Mouse (Mus musculus): ENCODE measurements around the gene Gm17651.

DNA sequence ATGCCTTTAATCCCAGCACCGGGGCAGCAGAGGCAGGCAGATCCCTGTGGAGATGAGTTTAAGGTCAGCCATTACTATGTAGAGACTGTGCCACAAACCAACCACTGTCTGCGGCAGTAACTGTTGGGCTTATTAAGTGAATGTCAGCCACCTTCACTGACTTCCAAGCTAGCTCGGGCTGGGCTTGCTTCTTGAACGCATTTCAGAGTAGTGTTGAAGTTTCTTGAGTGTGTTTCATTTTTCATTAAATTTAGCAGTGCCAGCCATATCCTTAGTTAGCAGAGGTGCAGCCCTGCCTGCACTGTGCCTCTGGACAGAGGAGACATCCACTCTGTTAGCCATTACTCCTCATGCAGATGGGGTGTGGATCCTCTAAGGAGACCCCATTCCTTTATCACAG, 43.7 kb downstream of the Gm17651 start:
- TF ChIP-seq CTCF (IDR thresholded peaks at IDR 0.05; ENCODE audit: extremely low read depth, insufficient read depth, low read length) (no peak), POLR2A (IDR thresholded peaks at IDR 0.05; ENCODE audit: extremely low read depth, insufficient read depth, low read length) (no peak)

All from cortical plate, adult 2 months (tissue).